In the genomic region with DNA sequence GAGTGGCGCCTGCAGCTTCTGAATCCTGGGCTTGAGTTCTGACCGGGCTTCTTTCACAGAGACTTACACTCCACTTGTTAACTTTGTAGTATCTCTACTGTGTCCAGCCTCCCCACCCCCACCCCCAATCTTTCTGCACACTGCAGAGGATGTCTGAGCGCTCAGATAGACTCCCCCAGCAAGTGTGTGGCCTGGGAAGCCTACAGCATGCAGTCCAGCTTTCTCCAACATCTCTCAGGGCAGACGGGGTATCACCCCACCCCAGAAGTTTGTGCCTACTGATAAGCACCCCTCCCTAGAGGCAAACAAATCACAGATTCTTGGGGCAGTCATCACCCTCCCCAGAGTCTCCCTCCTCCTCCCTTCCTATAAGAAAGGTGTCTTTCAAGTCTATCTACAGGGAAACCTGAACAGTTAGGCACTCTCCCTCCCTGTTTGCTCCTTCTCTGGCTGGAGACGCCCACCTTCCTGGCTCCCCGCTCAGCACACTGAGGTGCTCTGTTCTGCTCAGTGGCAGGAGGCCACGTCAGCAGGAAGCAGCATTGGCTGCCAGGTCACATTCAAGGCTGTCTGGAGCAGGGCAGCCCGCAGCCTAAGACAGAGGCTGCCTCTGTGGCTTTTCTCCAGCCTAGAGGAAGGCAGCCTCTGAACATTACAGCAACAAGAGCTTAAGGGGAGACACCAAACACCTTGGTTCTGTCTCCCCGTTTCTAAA, we compare ENCODE assay signal across 8 mouse cellular contexts.
DNase-seq lines count a peak whose midpoint lies in the region; ATAC-seq and TF ChIP-seq lines count a peak whose summit lies in the region.

No protein-coding gene starts in this region.

- no peaks in the 10 kb centered on the region for H3K27me3 ChIP-seq in liver, embryonic 13.5 days
- H3K27me3 ChIP-seq in neural tube, embryonic 15.5 days (replicated peaks): no peaks in the 10 kb centered on the region

- no peaks in the 10 kb centered on the region for H3K9me3 ChIP-seq in liver, embryonic 13.5 days (replicated peaks)
- no peaks in the 10 kb centered on the region for H3K9me3 ChIP-seq in neural tube, embryonic 15.5 days (replicated peaks)

- peaks cover 29% of the 10 kb centered on the region for H3K4me1 ChIP-seq in liver, embryonic 13.5 days (replicated peaks)
- peaks cover 24% of the 10 kb centered on the region for H3K4me1 ChIP-seq in neural tube, embryonic 15.5 days

- no peaks in the 10 kb centered on the region for H3K36me3 ChIP-seq in liver, embryonic 13.5 days
- no peaks in the 10 kb centered on the region for H3K36me3 ChIP-seq in neural tube, embryonic 15.5 days

- peak in 1 of 2 experiments; percentile 49 for DNase-seq in layer of hippocampus, adult 2 months (ENCODE audit: low spot score in 2 of 2)
- no peak for DNase-seq in layer of hippocampus, postnatal 25 days (ENCODE audit: extremely low spot score in 1 of 2, low spot score in 1 of 2)
- DNase-seq in embryo, embryonic 10.5 days (ENCODE audit: low spot score): peak; percentile 30
- DNase-seq in heart, adult 9 months (ENCODE audit: low spot score in 2 of 2): peak; percentile 61 to 72
- peak; percentile 61 for DNase-seq in kidney, adult 18-20 months
- DNase-seq in liver, embryonic 13.5 days: peak; percentile 34

- H3K4me3 ChIP-seq in layer of hippocampus, adult 2 months: peak overlapping the region; percentile 20; the same call in 1 of the 2 replicates
- no peak overlapping the region for H3K4me3 ChIP-seq in liver, embryonic 13.5 days (replicated peaks)
- H3K4me3 ChIP-seq in neural tube, embryonic 15.5 days (replicated peaks): no peak overlapping the region

- TF ChIP-seq CTCF in layer of hippocampus, adult 2 months (conservative IDR thresholded peaks at IDR 0.05): no peak

- 17% methylated on average over 9 of the region's 9 CpGs for WGBS in liver, embryonic 13.5 days (ENCODE audit: insufficient replicate concordance)
- 62% methylated on average over 9 of the region's 9 CpGs for WGBS in neural tube, embryonic 15.5 days

- H3K27ac ChIP-seq in layer of hippocampus, adult 2 months: peak overlapping the region; percentile 52
- no peak overlapping the region for H3K27ac ChIP-seq in liver, embryonic 13.5 days
- peak overlapping the region; percentile 70 for H3K27ac ChIP-seq in neural tube, embryonic 15.5 days (replicated peaks)

- no peak overlapping the region for H3K9ac ChIP-seq in liver, embryonic 13.5 days
- no peak overlapping the region for H3K9ac ChIP-seq in neural tube, embryonic 15.5 days (replicated peaks)

- H3K4me2 ChIP-seq in liver, embryonic 13.5 days: no peak overlapping the region
- no peak overlapping the region for H3K4me2 ChIP-seq in neural tube, embryonic 15.5 days

- peak; percentile 72 for ATAC-seq in liver, embryonic 13.5 days (ENCODE audit: low read depth)
- peak; percentile 86 for ATAC-seq in neural tube, embryonic 15.5 days (ENCODE audit: low FRiP score)
- no peak for ATAC-seq in erythroblast, adult 5-6 weeks (replicated peaks; ENCODE audit: low FRiP score, poor library complexity, severe bottlenecking)

Comparison
In these comparisons a context has a peak if more than half of its experiments do, and no peak if none do; other contexts are left out.
1. DNase-seq: peak in embryo, embryonic 10.5 days (single experiment), heart, adult 9 months (2 of 2), kidney, adult 18-20 months (single experiment) and liver, embryonic 13.5 days (single experiment); none in layer of hippocampus, postnatal 25 days (0 of 2).